Mouse (Mus musculus) MN1 (cell line): ENCODE measurements around the gene Glyctk.

Experiments used
- DNase-seq: peaks from one replicate; pipeline ENCODE4 v3.0.0-alpha.2; 2016; ENCODE audit warnings: low spot score

The Glyctk gene

GRCm38 (mm10) chr9:106147281-106147680 lies 10.7 kb downstream of the Glyctk start:
- no peak for DNase-seq

GRCm38 (mm10) chr9:106145582-106145981 lies 12.4 kb downstream of the Glyctk start:
- DNase-seq, result no peak

GRCm38 (mm10) chr9:106144176-106144575 lies 13.8 kb downstream of the Glyctk start:
- no peak for DNase-seq

GRCm38 (mm10) chr9:106141955-106142354 lies 16.0 kb downstream of the Glyctk start:
- DNase-seq, result no peak

- peak; percentile 54 for DNase-seq
Measured at GRCm38 (mm10) chr9:106139763-106140162, 18.2 kb downstream of the Glyctk start.

GRCm38 (mm10) chr9:106137671-106138216 lies 20.2 kb downstream of the Glyctk start:
- DNase-seq, result no peak

- DNase-seq, result no peak
Measured at GRCm38 (mm10) chr9:106130250-106130649, 27.7 kb downstream of the Glyctk start.

- DNase-seq, result no peak
Measured at GRCm38 (mm10) chr9:106129072-106129471, 28.9 kb downstream of the Glyctk start.

GRCm38 (mm10) chr9:106126786-106127251 lies 31.1 kb downstream of the Glyctk start:
- DNase-seq, result peak; percentile 28

- DNase-seq, result peak; percentile 27
Measured at GRCm38 (mm10) chr9:106123599-106123998, 34.3 kb downstream of the Glyctk start.

- no peak for DNase-seq
Measured at GRCm38 (mm10) chr9:106119075-106119474, 38.9 kb downstream of the Glyctk start.

- peak; percentile 26 for DNase-seq
Measured at GRCm38 (mm10) chr9:106115801-106116424, 42.0 kb downstream of the Glyctk start.

- DNase-seq, result peak; percentile 77
Measured at GRCm38 (mm10) chr9:106112770-106113423, 45.0 kb downstream of the Glyctk start.

- no peak for DNase-seq
Measured at GRCm38 (mm10) chr9:106106241-106106640, 51.7 kb downstream of the Glyctk start.

GRCm38 (mm10) chr9:106104401-106104800 lies 53.5 kb downstream of the Glyctk start:
- no peak for DNase-seq
